Mouse (Mus musculus): Measurements from ENCODE around the gene Krt86. TPM values are rescaled to one million over a fixed set of nuclear protein-coding genes. Genes with fewer than 3 reads are reported as not detected.
"Not testable (repeated sequence)": the region's sequence is repeated elsewhere in the genome, so short reads cannot be mapped to it uniquely, and the experiment has no call there.

Gene Krt86
- polyA plus RNA-seq, 1 experiment from 2014 or later, result not detected

DNA sequence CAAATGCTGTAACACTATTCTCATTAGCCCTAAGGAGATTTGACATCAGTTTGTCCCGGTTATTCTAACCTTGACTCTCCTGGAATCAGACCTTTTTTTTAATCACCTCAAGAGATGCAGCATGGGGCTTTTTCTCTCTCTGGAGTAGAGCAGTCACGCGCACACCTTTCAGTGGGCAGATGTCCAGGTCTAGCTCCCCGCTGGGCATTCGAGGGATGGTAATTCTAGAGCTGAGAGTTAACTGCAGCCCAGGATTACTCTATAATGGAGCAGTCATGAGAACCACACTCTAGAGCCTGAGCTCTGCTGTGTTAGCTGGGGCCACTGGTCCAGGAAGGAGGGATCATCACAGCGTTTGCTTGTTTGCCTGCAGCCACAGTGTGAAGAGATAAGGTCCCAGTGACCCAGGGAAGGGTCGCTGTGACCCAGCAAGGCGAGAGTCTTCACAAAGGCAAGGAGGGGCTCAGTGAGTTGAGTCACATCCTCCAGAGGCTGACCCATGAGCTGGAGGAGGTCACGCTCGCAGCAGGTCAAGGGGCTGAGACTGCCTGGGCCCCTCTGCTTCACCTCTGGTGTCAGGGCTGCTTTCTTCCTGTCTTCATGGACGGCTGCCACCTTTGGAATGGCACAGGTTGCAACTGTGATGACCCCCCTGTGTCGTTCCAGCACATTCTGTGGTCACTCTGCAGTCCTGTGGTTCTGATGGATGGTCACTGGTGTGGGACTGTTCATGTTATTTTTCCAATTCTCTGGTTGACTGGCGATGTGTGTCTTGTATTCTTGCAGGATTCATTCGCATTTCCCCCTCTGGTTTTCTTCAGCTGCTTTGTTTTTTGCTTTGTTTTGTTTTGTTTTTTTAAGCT is 33.8 kb downstream of the Krt86 start:
- no peaks in the 10 kb centered on the region for H3K27me3 ChIP-seq (replicated peaks; ENCODE audit: control insufficient read depth, insufficient read depth, low read length)
- no peak overlapping the region for H3K4me3 ChIP-seq (ENCODE audit: low read length)
- 48% methylated on average over 14 of the region's 14 CpGs for WGBS
- no peaks in the 10 kb centered on the region for H3K36me3 ChIP-seq (ENCODE audit: control insufficient read depth, insufficient read depth, low read length)
- no peak overlapping the region for H3K9ac ChIP-seq (ENCODE audit: low read depth, low read length)
- no peak overlapping the region for H3K27ac ChIP-seq (ENCODE audit: low read length)
- no peak overlapping the region for H3K4me2 ChIP-seq (ENCODE audit: low read depth, low read length)
- H3K9me3 ChIP-seq (ENCODE audit: control insufficient read depth, low read length), result no peaks in the 10 kb centered on the region
- no peaks in the 10 kb centered on the region for H3K4me1 ChIP-seq (ENCODE audit: control insufficient read depth, insufficient read depth, low read length)
- ATAC-seq, result no peak

DNA sequence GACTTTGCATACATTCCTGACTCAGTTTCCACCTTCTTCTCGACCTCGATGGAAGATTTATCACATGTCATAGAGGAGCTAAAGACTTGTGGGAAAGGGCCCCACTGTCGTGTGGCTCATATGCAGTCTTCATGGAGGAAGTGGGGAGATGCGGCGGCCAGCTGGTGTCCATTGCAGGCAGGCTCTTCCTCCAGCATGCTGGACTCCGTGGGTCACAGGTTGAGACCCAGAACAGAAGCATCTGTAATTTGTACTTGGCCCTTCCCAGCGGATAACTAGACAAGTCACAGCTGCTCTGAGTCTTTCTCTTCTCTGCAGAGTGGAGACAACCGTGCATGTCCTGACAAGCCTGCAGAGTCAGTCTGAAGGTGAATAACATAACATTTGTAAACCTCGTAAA is 35.0 kb downstream of the Krt86 start:
- WGBS, result 53% methylated on average over 9 of the region's 9 CpGs

DNA sequence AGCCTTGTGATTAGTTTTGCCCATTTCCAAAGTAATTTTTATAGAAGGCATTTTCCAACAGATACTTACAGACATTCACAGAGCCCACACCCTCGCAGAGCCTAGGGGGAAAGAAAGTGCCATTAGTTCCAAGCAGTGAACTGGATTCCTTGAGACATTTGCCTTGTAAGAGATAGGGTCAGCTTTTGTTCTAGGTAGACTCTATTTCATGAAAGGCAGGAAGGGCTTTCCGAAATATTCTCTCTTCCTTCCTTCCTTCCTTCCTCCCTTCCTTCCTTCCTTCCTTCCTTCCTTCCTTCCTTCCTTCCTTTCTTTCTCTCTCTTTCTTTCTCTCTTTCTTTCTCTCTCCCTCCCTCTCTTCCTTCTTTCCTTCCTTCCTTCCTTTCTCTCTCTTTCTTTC is 43.9 kb downstream of the Krt86 start, which contains the start of gene Gm49425:
Gene Gm49425, minus strand, starts transcription at position 101 of the 400 bp plus-strand sequence.
- 78% methylated on average over 2 of the region's 2 CpGs for WGBS
- H3K27ac ChIP-seq (ENCODE audit: low read length); H3K9me3 ChIP-seq (ENCODE audit: control insufficient read depth, low read length); H3K4me1 ChIP-seq (ENCODE audit: control insufficient read depth, insufficient read depth, low read length); H3K4me3 ChIP-seq (ENCODE audit: low read length); ATAC-seq; H3K4me2 ChIP-seq (ENCODE audit: low read depth, low read length); H3K36me3 ChIP-seq (ENCODE audit: control insufficient read depth, insufficient read depth, low read length); H3K9ac ChIP-seq (ENCODE audit: low read depth, low read length); H3K27me3 ChIP-seq (replicated peaks; ENCODE audit: control insufficient read depth, insufficient read depth, low read length): not testable (repeated sequence)

More for the DNA sequence above, 35.0 kb downstream of the Krt86 start:
- H3K4me1 ChIP-seq (ENCODE audit: control insufficient read depth, insufficient read depth, low read length), result no peaks in the 10 kb centered on the region
- H3K27me3 ChIP-seq (replicated peaks; ENCODE audit: control insufficient read depth, insufficient read depth, low read length), result no peaks in the 10 kb centered on the region
- no peak overlapping the region for H3K4me3 ChIP-seq (ENCODE audit: low read length)
- H3K36me3 ChIP-seq (ENCODE audit: control insufficient read depth, insufficient read depth, low read length), result no peaks in the 10 kb centered on the region
- H3K9me3 ChIP-seq (ENCODE audit: control insufficient read depth, low read length), result no peaks in the 10 kb centered on the region
- no peak overlapping the region for H3K9ac ChIP-seq (ENCODE audit: low read depth, low read length)
- ATAC-seq, result no peak
- no peak overlapping the region for H3K27ac ChIP-seq (ENCODE audit: low read length)
- no peak overlapping the region for H3K4me2 ChIP-seq (ENCODE audit: low read depth, low read length)

DNA sequence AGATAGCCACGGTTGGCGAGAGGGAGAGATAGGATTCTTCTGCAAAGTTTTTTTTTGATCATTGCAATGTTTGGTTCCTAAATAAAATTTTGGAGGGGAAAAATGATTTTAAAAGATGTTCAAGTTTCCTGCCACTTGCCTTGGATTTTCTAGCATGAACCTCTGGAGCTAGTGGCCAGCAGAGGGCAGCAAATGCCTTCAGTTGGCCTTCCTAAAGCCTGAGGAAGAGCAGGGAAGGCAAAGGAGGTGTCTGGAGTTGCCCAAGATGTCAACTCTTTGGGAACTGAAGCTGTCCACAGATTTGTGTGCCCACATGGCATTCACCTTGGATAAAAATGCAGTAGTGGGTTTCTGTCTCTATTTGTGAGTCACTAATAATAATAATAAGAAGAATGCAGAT is 46.5 kb downstream of the Krt86 start:
- 18% methylated on average over 2 of the region's 2 CpGs for WGBS
- Histone ChIP-seq H3K9ac (ENCODE audit: low read depth, low read length) (no peak overlapping the region), H3K27ac (ENCODE audit: low read length) (no peak overlapping the region), H3K9me3 (ENCODE audit: control insufficient read depth, low read length) (no peaks in the 10 kb centered on the region), H3K4me2 (ENCODE audit: low read depth, low read length) (no peak overlapping the region), H3K4me1 (ENCODE audit: control insufficient read depth, insufficient read depth, low read length) (0 out of 2 replicates have a peak, but pooled peaks cover 2% of the 10 kb centered on the region), H3K4me3 (ENCODE audit: low read length) (no peak overlapping the region), H3K36me3 (ENCODE audit: control insufficient read depth, insufficient read depth, low read length) (no peaks in the 10 kb centered on the region), H3K27me3 (replicated peaks; ENCODE audit: control insufficient read depth, insufficient read depth, low read length) (no peaks in the 10 kb centered on the region)
- no peak for ATAC-seq

DNA sequence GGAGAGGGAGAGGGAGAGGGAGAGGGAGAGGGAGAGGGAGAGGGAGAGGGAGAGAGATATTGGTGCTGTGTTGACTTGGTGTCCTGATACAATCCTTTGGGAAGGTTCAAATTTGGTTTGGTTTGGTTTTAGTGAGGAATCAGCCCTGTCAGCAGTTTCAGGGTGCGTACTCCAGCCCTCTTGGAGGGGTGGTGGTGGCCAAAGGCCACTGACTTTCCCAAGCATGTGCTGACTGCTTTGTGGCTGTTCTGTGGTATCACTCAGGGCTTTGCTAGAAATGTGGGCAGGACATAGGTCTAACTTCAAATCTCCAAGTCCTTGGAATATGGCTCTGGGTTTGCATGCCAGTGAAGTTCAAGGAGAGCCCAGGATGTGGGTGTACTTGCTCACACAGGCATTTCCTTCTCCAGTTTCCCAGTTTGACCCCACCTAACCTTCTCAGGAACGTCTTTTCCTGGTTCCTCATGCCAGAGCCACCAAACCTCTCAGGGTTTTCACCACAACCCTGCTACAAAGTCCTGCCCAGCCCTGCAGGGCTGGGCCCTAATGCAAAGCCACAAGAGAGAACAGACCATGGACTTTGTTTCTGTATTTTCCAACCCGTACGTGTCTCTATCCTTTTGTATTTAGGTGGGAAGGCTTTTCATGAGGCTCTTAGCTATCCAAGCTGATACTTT is 49.4 kb downstream of the Krt86 start:
- 56% methylated on average over 4 of the region's 4 CpGs for WGBS
- Histone ChIP-seq H3K4me3 (ENCODE audit: low read length) (no peak overlapping the region), H3K4me2 (ENCODE audit: low read depth, low read length) (no peak overlapping the region), H3K27me3 (replicated peaks; ENCODE audit: control insufficient read depth, insufficient read depth, low read length) (no peaks in the 10 kb centered on the region), H3K4me1 (ENCODE audit: control insufficient read depth, insufficient read depth, low read length) (0 out of 2 replicates have a peak, but pooled peaks cover 2% of the 10 kb centered on the region), H3K36me3 (ENCODE audit: control insufficient read depth, insufficient read depth, low read length) (no peaks in the 10 kb centered on the region), H3K9ac (ENCODE audit: low read depth, low read length) (no peak overlapping the region), H3K27ac (ENCODE audit: low read length) (peak overlapping the region; percentile 67; the same call in 1 of the 2 replicates), H3K9me3 (ENCODE audit: control insufficient read depth, low read length) (no peaks in the 10 kb centered on the region)
- peak; percentile 92 for ATAC-seq

Other genes starting within 250 kb of the Krt86 start
- 2.3 and 2.8 TPM in 2 replicates for gene Grasp, start 249.3 kb upstream of the Krt86 start, polyA plus RNA-seq (2015; fragmentation: Nextera tagmentation; extraction: Ambion mirVana)
- gene Nr4a1, start 219.2 kb upstream of the Krt86 start, polyA plus RNA-seq (2015; fragmentation: Nextera tagmentation; extraction: Ambion mirVana), result 8.6 and 10.0 TPM in 2 replicates
- gene Atg101, start 189.2 kb upstream of the Krt86 start, polyA plus RNA-seq (2015; fragmentation: Nextera tagmentation; extraction: Ambion mirVana), result 58.3 and 67.1 TPM in 2 replicates
- gene 6030408B16Rik, start 180.3 kb upstream of the Krt86 start, polyA plus RNA-seq (2015; fragmentation: Nextera tagmentation; extraction: Ambion mirVana), result 3.6 and 4.4 TPM in 2 replicates
- gene Krt80, start 103.3 kb upstream of the Krt86 start, polyA plus RNA-seq (2015; fragmentation: Nextera tagmentation; extraction: Ambion mirVana), result 1.1 and 1.2 TPM in 2 replicates
- gene Krt7, start 62.4 kb upstream of the Krt86 start, polyA plus RNA-seq (2015; fragmentation: Nextera tagmentation; extraction: Ambion mirVana), result 156 and 160 TPM in 2 replicates
- 0.38 and 0.48 TPM in 2 replicates for gene Krt87, start 34.7 kb upstream of the Krt86 start, polyA plus RNA-seq (2015; fragmentation: Nextera tagmentation; extraction: Ambion mirVana)
- gene Krt88, start 25.7 kb upstream of the Krt86 start, polyA plus RNA-seq (2015; fragmentation: Nextera tagmentation; extraction: Ambion mirVana), result 0.20 TPM in 1 of 2 replicates, not detected in the other
- gene Krt81, start 9.7 kb upstream of the Krt86 start, polyA plus RNA-seq (2015; fragmentation: Nextera tagmentation; extraction: Ambion mirVana), result not detected in 2 replicates
- gene Krt83, start 18.0 kb downstream of the Krt86 start, polyA plus RNA-seq (2015; fragmentation: Nextera tagmentation; extraction: Ambion mirVana), result 0.09 TPM in 1 of 2 replicates, not detected in the other
- gene Gm49425, start 43.8 kb downstream of the Krt86 start, polyA plus RNA-seq (2015; fragmentation: Nextera tagmentation; extraction: Ambion mirVana), result not detected in 2 replicates
- 0.28 and 0.53 TPM in 2 replicates for gene Krt84, start 59.3 kb downstream of the Krt86 start, polyA plus RNA-seq (2015; fragmentation: Nextera tagmentation; extraction: Ambion mirVana)
- gene Krt82, start 77.2 kb downstream of the Krt86 start, polyA plus RNA-seq (2015; fragmentation: Nextera tagmentation; extraction: Ambion mirVana), result not detected in 2 replicates
- gene Krt90, start 89.5 kb downstream of the Krt86 start, polyA plus RNA-seq (2015; fragmentation: Nextera tagmentation; extraction: Ambion mirVana), result 0.09 and 0.16 TPM in 2 replicates
- gene Krt75, start 100.4 kb downstream of the Krt86 start, polyA plus RNA-seq (2015; fragmentation: Nextera tagmentation; extraction: Ambion mirVana), result not detected in 2 replicates
- gene Gm5414, start 154.7 kb downstream of the Krt86 start, polyA plus RNA-seq (2015; fragmentation: Nextera tagmentation; extraction: Ambion mirVana), result 0.11 TPM in 1 of 2 replicates, not detected in the other
- not detected in 2 replicates for gene Gm5478, start 173.9 kb downstream of the Krt86 start, polyA plus RNA-seq (2015; fragmentation: Nextera tagmentation; extraction: Ambion mirVana)
- not detected in 2 replicates for gene Krt6b, start 206.8 kb downstream of the Krt86 start, polyA plus RNA-seq (2015; fragmentation: Nextera tagmentation; extraction: Ambion mirVana)
- 0.07 and 0.39 TPM in 2 replicates for gene Krt6a, start 220.8 kb downstream of the Krt86 start, polyA plus RNA-seq (2015; fragmentation: Nextera tagmentation; extraction: Ambion mirVana)
- 0.13 and 0.34 TPM in 2 replicates for gene Krt5, start 239.4 kb downstream of the Krt86 start, polyA plus RNA-seq (2015; fragmentation: Nextera tagmentation; extraction: Ambion mirVana)

All from intestine, embryonic 16.5 days (tissue).